Mouse (Mus musculus) urinary bladder, postnatal 0 days (tissue): Measurements from ENCODE around the gene Dnajc19. TPM values are rescaled to one million over a fixed set of nuclear protein-coding genes. Genes with fewer than 3 reads are reported as not detected.

Experiments used
- polyA plus RNA-seq: library from polyadenylated mRNA; unstranded; fragments of >200 nt; fragmentation: Nextera tagmentation; extraction: Ambion mirVana; gene quantifications from 2 replicates; pipeline ENCODE4 v1.2.1, GENCODE M21; 2015

Dnajc19 gene
- polyA plus RNA-seq = 162 and 172 TPM in 2 replicates

GRCm38 (mm10) chr3:34080900-34081662, at the start of gene Dnajc19:
TSS of gene Dnajc19 (minus strand) at chr3:34081321.

GRCm38 (mm10) chr3:34019540-34020381, 61.4 kb downstream of the Dnajc19 start, which contains the start of gene Fxr1:
TSS of gene Fxr1 (plus strand) at chr3:34019943.

Other genes starting within 250 kb of the Dnajc19 start
- gene Ccdc39, start 237.0 kb downstream of the Dnajc19 start, polyA plus RNA-seq = 0.28 and 0.45 TPM in 2 replicates
- gene Fxr1, start 61.4 kb downstream of the Dnajc19 start, polyA plus RNA-seq = 29.5 and 39.1 TPM in 2 replicates